20 mouse cellular contexts compared by ENCODE assay signal in genomic region chr1:109471671-109472070, GRCm38 (mm10).
DNase-seq lines count a peak whose midpoint lies in the region; ATAC-seq and TF ChIP-seq lines count a peak whose summit lies in the region.
"Had no signal": no experiment of that assay in that cellular context is flagged by ENCODE, and none has a peak within 500 bp of the region (broad histone marks: within the 10 kb centered on the region; RNA-seq: fewer than 3 reads in every experiment).

No protein-coding gene starts in this region.

- H3K9me3 ChIP-seq in hindbrain, embryonic 14.5 days (ENCODE audit: control insufficient read depth, low read length): no peaks in the 10 kb centered on the region
- H3K9me3 ChIP-seq in hindbrain, embryonic 11.5 days (ENCODE audit: control insufficient read depth, low read length): no peaks in the 10 kb centered on the region
- H3K9me3 ChIP-seq in midbrain, embryonic 14.5 days (ENCODE audit: control insufficient read depth, low read length): no peaks in the 10 kb centered on the region
- H3K9me3 ChIP-seq in midbrain, embryonic 11.5 days (ENCODE audit: control insufficient read depth, low read length): no peaks in the 10 kb centered on the region
- H3K9me3 ChIP-seq in forebrain, embryonic 16.5 days (ENCODE audit: control insufficient read depth, low read length): peaks cover 3% of the 10 kb centered on the region; the same call in 1 of the 2 replicates
- no peaks in the 10 kb centered on the region for H3K9me3 ChIP-seq in kidney, embryonic 16.5 days (ENCODE audit: low read length)
- H3K9me3 ChIP-seq: limb, embryonic 15.5 days; lung, embryonic 15.5 days; midbrain, embryonic 13.5 days had no signal

- ATAC-seq in hindbrain, embryonic 14.5 days (ENCODE audit: low FRiP score): no peak; the same call in 1 of the 2 replicates
- ATAC-seq in hindbrain, embryonic 11.5 days (ENCODE audit: low FRiP score): no peak
- no peak for ATAC-seq in midbrain, embryonic 14.5 days (ENCODE audit: low FRiP score, low TSS enrichment)
- no peak for ATAC-seq in midbrain, embryonic 11.5 days (ENCODE audit: low FRiP score)
- peak; percentile 80 for ATAC-seq in forebrain, embryonic 16.5 days
- ATAC-seq in kidney, embryonic 16.5 days (ENCODE audit: low FRiP score, low TSS enrichment): no peak
- ATAC-seq: activated CD4-positive, CD25-positive, alpha-beta regulatory T cell, adult 4 months; midbrain, embryonic 13.5 days; Patski had no signal

- H3K27ac ChIP-seq in hindbrain, embryonic 14.5 days: no peak overlapping the region
- H3K27ac ChIP-seq in hindbrain, embryonic 11.5 days (ENCODE audit: low read depth, low read length): no peak overlapping the region
- H3K27ac ChIP-seq in midbrain, embryonic 14.5 days (replicated peaks; ENCODE audit: low read depth, low read length): no peak overlapping the region
- no peak overlapping the region for H3K27ac ChIP-seq in midbrain, embryonic 11.5 days (ENCODE audit: low read depth, low read length)
- H3K27ac ChIP-seq in cerebellum, adult 2 months (ENCODE audit: insufficient read depth, low read length): no peak overlapping the region
- H3K27ac ChIP-seq in forebrain, embryonic 16.5 days (ENCODE audit: low read length): no peak overlapping the region
- H3K27ac ChIP-seq in kidney, embryonic 16.5 days (ENCODE audit: low read length): no peak overlapping the region
- H3K27ac ChIP-seq: limb, embryonic 15.5 days; lung, embryonic 15.5 days; macrophage; midbrain, embryonic 13.5 days had no signal

- H3K4me2 ChIP-seq in hindbrain, embryonic 14.5 days (replicated peaks): no peak overlapping the region
- no peak overlapping the region for H3K4me2 ChIP-seq in hindbrain, embryonic 11.5 days (replicated peaks; ENCODE audit: low read depth, low read length)
- H3K4me2 ChIP-seq in midbrain, embryonic 14.5 days (ENCODE audit: low read length): no peak overlapping the region
- no peak overlapping the region for H3K4me2 ChIP-seq in midbrain, embryonic 11.5 days
- H3K4me2 ChIP-seq in forebrain, embryonic 16.5 days (ENCODE audit: low read length): no peak overlapping the region
- H3K4me2 ChIP-seq in kidney, embryonic 16.5 days (replicated peaks; ENCODE audit: low read depth, low read length): no peak overlapping the region
- H3K4me2 ChIP-seq: limb, embryonic 15.5 days; lung, embryonic 15.5 days; midbrain, embryonic 13.5 days had no signal

- H3K4me3 ChIP-seq in hindbrain, embryonic 14.5 days (replicated peaks; ENCODE audit: low read length): no peak overlapping the region
- H3K4me3 ChIP-seq in hindbrain, embryonic 11.5 days (ENCODE audit: low read depth, low read length): no peak overlapping the region
- no peak overlapping the region for H3K4me3 ChIP-seq in midbrain, embryonic 14.5 days (replicated peaks; ENCODE audit: low read depth, low read length)
- H3K4me3 ChIP-seq in midbrain, embryonic 11.5 days (ENCODE audit: low read depth, low read length): no peak overlapping the region
- H3K4me3 ChIP-seq in cerebellum, adult 2 months (replicated peaks; ENCODE audit: insufficient read depth, low read depth, low read length): no peak overlapping the region
- H3K4me3 ChIP-seq in forebrain, embryonic 16.5 days (replicated peaks; ENCODE audit: low read length): no peak overlapping the region
- no peak overlapping the region for H3K4me3 ChIP-seq in kidney, embryonic 16.5 days (ENCODE audit: low read length)
- H3K4me3 ChIP-seq: limb, embryonic 15.5 days; lung, embryonic 15.5 days; midbrain, embryonic 13.5 days had no signal

- no peaks in the 10 kb centered on the region for H3K4me1 ChIP-seq in hindbrain, embryonic 14.5 days (replicated peaks; ENCODE audit: control insufficient read depth, insufficient read depth, low read length)
- H3K4me1 ChIP-seq in hindbrain, embryonic 11.5 days (replicated peaks; ENCODE audit: control insufficient read depth, insufficient read depth, low read length): no peaks in the 10 kb centered on the region
- H3K4me1 ChIP-seq in midbrain, embryonic 14.5 days (ENCODE audit: control insufficient read depth, insufficient read depth, low read length): no peaks in the 10 kb centered on the region
- no peaks in the 10 kb centered on the region for H3K4me1 ChIP-seq in midbrain, embryonic 11.5 days (ENCODE audit: control insufficient read depth, insufficient read depth, low read length)
- H3K4me1 ChIP-seq in cerebellum, adult 2 months (ENCODE audit: control insufficient read depth, insufficient read depth, low read length): no peaks in the 10 kb centered on the region; the same call in 1 of the 2 replicates
- no peaks in the 10 kb centered on the region for H3K4me1 ChIP-seq in forebrain, embryonic 16.5 days (replicated peaks; ENCODE audit: control insufficient read depth, insufficient read depth, low read length)
- no peaks in the 10 kb centered on the region for H3K4me1 ChIP-seq in kidney, embryonic 16.5 days (ENCODE audit: insufficient read depth, low read length)
- H3K4me1 ChIP-seq: limb, embryonic 15.5 days; lung, embryonic 15.5 days; midbrain, embryonic 13.5 days had no signal

- WGBS in hindbrain, embryonic 14.5 days: 64% methylated on average over 3 of the region's 3 CpGs
- WGBS in hindbrain, embryonic 11.5 days: 76% methylated on average over 3 of the region's 3 CpGs
- WGBS in midbrain, embryonic 14.5 days: 68% methylated on average over 3 of the region's 3 CpGs
- WGBS in midbrain, embryonic 11.5 days: 80% methylated on average over 3 of the region's 3 CpGs
- WGBS in cerebellum, adult 2 months: 4% methylated on average over 3 of the region's 3 CpGs
- WGBS in forebrain, embryonic 16.5 days: 35% methylated on average over 3 of the region's 3 CpGs
- WGBS in kidney, embryonic 16.5 days: 65% methylated on average over 3 of the region's 3 CpGs

- H3K27me3 ChIP-seq in hindbrain, embryonic 14.5 days (ENCODE audit: control insufficient read depth, insufficient read depth, low read length): no peaks in the 10 kb centered on the region
- no peaks in the 10 kb centered on the region for H3K27me3 ChIP-seq in hindbrain, embryonic 11.5 days (ENCODE audit: control insufficient read depth, insufficient read depth, low read length)
- no peaks in the 10 kb centered on the region for H3K27me3 ChIP-seq in midbrain, embryonic 14.5 days (ENCODE audit: control insufficient read depth, insufficient read depth, low read length)
- H3K27me3 ChIP-seq in midbrain, embryonic 11.5 days (ENCODE audit: control insufficient read depth, insufficient read depth, low read length): no peaks in the 10 kb centered on the region
- no peaks in the 10 kb centered on the region for H3K27me3 ChIP-seq in cerebellum, adult 2 months (ENCODE audit: control insufficient read depth, insufficient read depth, low read length)
- H3K27me3 ChIP-seq in forebrain, embryonic 16.5 days (replicated peaks; ENCODE audit: control insufficient read depth, insufficient read depth, low read length): no peaks in the 10 kb centered on the region
- no peaks in the 10 kb centered on the region for H3K27me3 ChIP-seq in kidney, embryonic 16.5 days (ENCODE audit: insufficient read depth, low read length)
- H3K27me3 ChIP-seq: limb, embryonic 15.5 days; lung, embryonic 15.5 days; midbrain, embryonic 13.5 days; Patski had no signal

- no peak for TF ChIP-seq POLR2A in cerebellum, adult 2 months (IDR thresholded peaks at IDR 0.05; ENCODE audit: borderline replicate concordance, insufficient read depth, low read length)

- H3K36me3 ChIP-seq in hindbrain, embryonic 14.5 days (replicated peaks; ENCODE audit: control insufficient read depth, insufficient read depth): no peaks in the 10 kb centered on the region
- H3K36me3 ChIP-seq in hindbrain, embryonic 11.5 days (ENCODE audit: control insufficient read depth, insufficient read depth, low read length): no peaks in the 10 kb centered on the region
- no peaks in the 10 kb centered on the region for H3K36me3 ChIP-seq in midbrain, embryonic 14.5 days (ENCODE audit: control insufficient read depth, insufficient read depth, low read length)
- H3K36me3 ChIP-seq in midbrain, embryonic 11.5 days (ENCODE audit: control insufficient read depth, insufficient read depth, low read length): no peaks in the 10 kb centered on the region
- no peaks in the 10 kb centered on the region for H3K36me3 ChIP-seq in forebrain, embryonic 16.5 days (ENCODE audit: control insufficient read depth, insufficient read depth)
- H3K36me3 ChIP-seq in kidney, embryonic 16.5 days (ENCODE audit: insufficient read depth, low read length): no peaks in the 10 kb centered on the region
- H3K36me3 ChIP-seq: limb, embryonic 15.5 days; lung, embryonic 15.5 days; midbrain, embryonic 13.5 days had no signal

- peak; percentile 34 for DNase-seq in hindbrain, embryonic 14.5 days (ENCODE audit: low spot score)
- no peak for DNase-seq in hindbrain, embryonic 11.5 days (ENCODE audit: low spot score)
- peak; percentile 3 for DNase-seq in midbrain, embryonic 14.5 days
- no peak for DNase-seq in midbrain, embryonic 11.5 days (ENCODE audit: low spot score, missing footprints)
- DNase-seq in cerebellum, adult 2 months: peak; percentile 75 to 93
- DNase-seq in urinary bladder, postnatal 10 days (ENCODE audit: low spot score): no peak
- DNase-seq: heart, postnatal 4 days; kidney, adult 2 months; kidney, postnatal 25 days; retina, postnatal 1 day; right cerebral cortex, postnatal 4 days; thymus, postnatal 25 days had no signal

- H3K9ac ChIP-seq in hindbrain, embryonic 14.5 days: no peak overlapping the region
- no peak overlapping the region for H3K9ac ChIP-seq in hindbrain, embryonic 11.5 days (ENCODE audit: low read depth, low read length)
- no peak overlapping the region for H3K9ac ChIP-seq in midbrain, embryonic 14.5 days (replicated peaks; ENCODE audit: low read length)
- H3K9ac ChIP-seq in midbrain, embryonic 11.5 days (ENCODE audit: low read length): no peak overlapping the region
- H3K9ac ChIP-seq in forebrain, embryonic 16.5 days (replicated peaks; ENCODE audit: low read depth, low read length): no peak overlapping the region
- no peak overlapping the region for H3K9ac ChIP-seq in kidney, embryonic 16.5 days (replicated peaks; ENCODE audit: low read length)
- H3K9ac ChIP-seq: limb, embryonic 15.5 days; lung, embryonic 15.5 days; midbrain, embryonic 13.5 days had no signal

- no peak for TF ChIP-seq CTCF in cerebellum, adult 2 months (IDR thresholded peaks at IDR 0.05; ENCODE audit: borderline replicate concordance, insufficient read depth, low read depth, low read length)

Comparison
In these comparisons a context has a peak if more than half of its experiments do, and no peak if none do; other contexts are left out.
1. DNase-seq: peak in hindbrain, embryonic 14.5 days (single experiment), midbrain, embryonic 14.5 days (single experiment) and cerebellum, adult 2 months (2 of 2); none in hindbrain, embryonic 11.5 days (single experiment), midbrain, embryonic 11.5 days (single experiment) and urinary bladder, postnatal 10 days (single experiment).